Mouse (Mus musculus) hindbrain, postnatal 0 days (tissue): ENCODE results near the gene Nynrin. TPM values are rescaled to one million over a fixed set of nuclear protein-coding genes. Genes with fewer than 3 reads are reported as not detected.

ENCODE experiments used
- ATAC-seq: fragments of 200-750 bp; cut with Nextera tagmentation; 2 replicates; pipeline ENCODE4 v1.8.0; 2017; ENCODE audit warnings: mild to moderate bottlenecking, moderate TSS enrichment, moderate library complexity
- DNase-seq: peaks from one replicate; pipeline ENCODE4 v3.0.0-alpha.2; 2015; ENCODE audit warnings: low spot score
- H3K27ac ChIP-seq: fragments of 300-500 bp; sonication (generic); 2 replicates; pipeline ENCODE4 v1.5.1; 2014; ENCODE audit warnings: mild to moderate bottlenecking
- H3K27me3 ChIP-seq: fragments of 300-500 bp; sonication (generic); 2 replicates; pipeline ENCODE4 v1.6.1; 2014; ENCODE audit warnings: low read length, mixed read lengths; ENCODE audit not compliant: insufficient read depth
- H3K36me3 ChIP-seq: fragments of 300-500 bp; sonication (generic); 2 replicates; pipeline ENCODE4 v1.6.1; 2014; ENCODE audit warnings: low read length, mixed read lengths; ENCODE audit not compliant: insufficient read depth
- H3K4me1 ChIP-seq: fragments of 300-500 bp; sonication (generic); 2 replicates; pipeline ENCODE4 v1.6.1; 2014; ENCODE audit warnings: antibody characterized with exemption, low read length, mixed read lengths; ENCODE audit not compliant: insufficient read depth
- H3K4me2 ChIP-seq: fragments of 300-500 bp; sonication (generic); 2 replicates; pipeline ENCODE4 v1.6.1; 2014; ENCODE audit warnings: low read depth, mild to moderate bottlenecking, low read length, moderate library complexity, mixed read lengths
- H3K4me3 ChIP-seq: fragments of 300-500 bp; sonication (generic); 2 replicates; pipeline ENCODE4 v1.5.1; 2014; ENCODE audit warnings: low read length
- H3K9ac ChIP-seq: fragments of 300-500 bp; sonication (generic); replicated peaks from 2 replicates; pipeline ENCODE4 v1.6.1; 2014; ENCODE audit warnings: mild to moderate bottlenecking, low read length, moderate library complexity, mixed read lengths
- H3K9me3 ChIP-seq: fragments of 300-500 bp; sonication (generic); 2 replicates; pipeline ENCODE4 v1.6.1; 2016; ENCODE audit warnings: low read length, mixed read lengths
- CTCF ChIP-seq: IDR thresholded peaks from 2 replicates; pipeline ENCODE4 v1.5.1; 2016; ENCODE audit warnings: antibody characterized with exemption, control low read depth, low read depth
- WGBS: fragments of 180-500 bp; shearing (Covaris S2); extraction: QIAGEN DNeasy Blood & Tissue Kit; methylation state at CpG from one replicate; pipeline ENCODE4 v1.1.7; 2014; 5-methylcytosine and 5-hydroxymethylcytosine counted together
- polyA plus RNA-seq: library from polyadenylated mRNA; unstranded; fragments of >200 nt; fragmentation: Nextera tagmentation; extraction: Ambion mirVana; gene quantifications from 2 replicates; pipeline ENCODE4 v1.2.1, GENCODE M21; 2015
- total RNA-seq: library from RNA; depleted of rRNA; stranded (reverse); fragments of >200 nt; gene quantifications from 2 replicates; pipeline ENCODE4 v1.2.3, GENCODE M21; 2014

Nynrin gene
- total and polyA plus RNA-seq, 2 experiments from 2014 or later = 6.4 to 39.3 TPM

GRCm38 (mm10) chr14:55854406-55855100 is 743 bp downstream of the Nynrin start:
- H3K4me1 ChIP-seq = peaks cover 39% of the 10 kb centered on the region
- no peak for TF ChIP-seq CTCF

GRCm38 (mm10) chr14:55855101-55855561 is 1.3 kb downstream of the Nynrin start:
- Histone ChIP-seq H3K4me3 (peak overlapping the region; percentile 71), H3K9ac (peak overlapping the region; percentile 66), H3K4me2 (peak overlapping the region; percentile 82), H3K9me3 (no peaks in the 10 kb centered on the region), H3K27me3 (no peaks in the 10 kb centered on the region), H3K4me1 (peaks cover 39% of the 10 kb centered on the region), H3K27ac (peak overlapping the region; percentile 87), H3K36me3 (no peaks in the 10 kb centered on the region)
- DNase-seq (peak; percentile 65), ATAC-seq (peak; percentile 21)
- TF ChIP-seq CTCF = no peak
- WGBS = 2% methylated on average over 4 of the region's 4 CpGs

More at GRCm38 (mm10) chr14:55854406-55855100, 743 bp downstream of the Nynrin start:
- Histone ChIP-seq H3K9me3 (no peaks in the 10 kb centered on the region), H3K4me2 (peak overlapping the region; percentile 82), H3K9ac (peak overlapping the region; percentile 66), H3K27ac (peak overlapping the region; percentile 87), H3K27me3 (no peaks in the 10 kb centered on the region), H3K4me3 (peak overlapping the region; percentile 71), H3K36me3 (no peaks in the 10 kb centered on the region)
- 1% methylated on average over 9 of the region's 9 CpGs for WGBS
- ATAC-seq (peak; percentile 1; the same call in 1 of the 2 replicates), DNase-seq (peak; percentile 27)

- Histone ChIP-seq H3K27me3 (no peaks in the 10 kb centered on the region), H3K4me1 (peaks cover 39% of the 10 kb centered on the region), H3K9me3 (no peaks in the 10 kb centered on the region), H3K4me3 (no peak overlapping the region), H3K36me3 (no peaks in the 10 kb centered on the region), H3K27ac (no peak overlapping the region), H3K4me2 (peak overlapping the region; percentile 82; the same call in 1 of the 2 replicates), H3K9ac (no peak overlapping the region)
- WGBS = 80% methylated on average over 4 of the region's 4 CpGs
- DNase-seq = no peak
- ATAC-seq = no peak
- no peak for TF ChIP-seq CTCF
Observed at GRCm38 (mm10) chr14:55857588-55857987, 3.8 kb downstream of the Nynrin start.

GRCm38 (mm10) chr14:55862186-55862585 is 8.4 kb downstream of the Nynrin start:
- no peak overlapping the region for H3K4me3 ChIP-seq
- no peak for DNase-seq
- WGBS = 79% methylated on average over 6 of the region's 6 CpGs
- 0 out of 2 replicates have a peak, but pooled peaks cover 12% of the 10 kb centered on the region for H3K4me1 ChIP-seq
- H3K27ac ChIP-seq = peak overlapping the region; percentile 7; the same call in 1 of the 2 replicates
- no peak overlapping the region for H3K4me2 ChIP-seq
- H3K9ac ChIP-seq = no peak overlapping the region
- no peaks in the 10 kb centered on the region for H3K27me3 ChIP-seq
- TF ChIP-seq CTCF = no peak
- no peak for ATAC-seq
- no peaks in the 10 kb centered on the region for H3K9me3 ChIP-seq
- H3K36me3 ChIP-seq = peaks cover 22% of the 10 kb centered on the region

GRCm38 (mm10) chr14:55862970-55863369 is 9.2 kb downstream of the Nynrin start:
- WGBS = 95% methylated on average over 10 of the region's 10 CpGs
- H3K27me3 ChIP-seq = no peaks in the 10 kb centered on the region
- H3K9ac ChIP-seq = no peak overlapping the region
- H3K27ac ChIP-seq = 0 out of 2 replicates have a peak overlapping the region, but pooled peaks have one; percentile 7
- no peak overlapping the region for H3K4me2 ChIP-seq
- no peak for ATAC-seq
- H3K36me3 ChIP-seq = peaks cover 24% of the 10 kb centered on the region
- H3K4me3 ChIP-seq = no peak overlapping the region
- no peak for TF ChIP-seq CTCF
- DNase-seq = no peak
- H3K4me1 ChIP-seq = 0 out of 2 replicates have a peak, but pooled peaks cover 6% of the 10 kb centered on the region
- no peaks in the 10 kb centered on the region for H3K9me3 ChIP-seq

GRCm38 (mm10) chr14:55863773-55864172 is 10.0 kb downstream of the Nynrin start:
- Histone ChIP-seq H3K4me3 (no peak overlapping the region), H3K36me3 (peaks cover 24% of the 10 kb centered on the region), H3K4me2 (no peak overlapping the region), H3K4me1 (0 out of 2 replicates have a peak, but pooled peaks cover 4% of the 10 kb centered on the region), H3K27ac (no peak overlapping the region), H3K9ac (no peak overlapping the region), H3K27me3 (no peaks in the 10 kb centered on the region), H3K9me3 (no peaks in the 10 kb centered on the region)
- ATAC-seq = peak; percentile 61
- TF ChIP-seq CTCF = peak; percentile 94
- peak; percentile 84 for DNase-seq
- WGBS = 24% methylated on average over 7 of the region's 7 CpGs

- Histone ChIP-seq H3K27ac (no peak overlapping the region), H3K4me1 (no peaks in the 10 kb centered on the region), H3K4me3 (no peak overlapping the region), H3K36me3 (peaks cover 50% of the 10 kb centered on the region), H3K4me2 (no peak overlapping the region), H3K27me3 (no peaks in the 10 kb centered on the region), H3K9ac (no peak overlapping the region), H3K9me3 (no peaks in the 10 kb centered on the region)
- WGBS = 34% methylated on average over 4 of the region's 4 CpGs
- DNase-seq (peak; percentile 74), ATAC-seq (no peak)
- peak; percentile 84 for TF ChIP-seq CTCF
Observed at GRCm38 (mm10) chr14:55866962-55867361, 13.2 kb downstream of the Nynrin start.
